Comparison of ENCODE assay signal across 9 mouse cellular contexts in the genomic region with DNA sequence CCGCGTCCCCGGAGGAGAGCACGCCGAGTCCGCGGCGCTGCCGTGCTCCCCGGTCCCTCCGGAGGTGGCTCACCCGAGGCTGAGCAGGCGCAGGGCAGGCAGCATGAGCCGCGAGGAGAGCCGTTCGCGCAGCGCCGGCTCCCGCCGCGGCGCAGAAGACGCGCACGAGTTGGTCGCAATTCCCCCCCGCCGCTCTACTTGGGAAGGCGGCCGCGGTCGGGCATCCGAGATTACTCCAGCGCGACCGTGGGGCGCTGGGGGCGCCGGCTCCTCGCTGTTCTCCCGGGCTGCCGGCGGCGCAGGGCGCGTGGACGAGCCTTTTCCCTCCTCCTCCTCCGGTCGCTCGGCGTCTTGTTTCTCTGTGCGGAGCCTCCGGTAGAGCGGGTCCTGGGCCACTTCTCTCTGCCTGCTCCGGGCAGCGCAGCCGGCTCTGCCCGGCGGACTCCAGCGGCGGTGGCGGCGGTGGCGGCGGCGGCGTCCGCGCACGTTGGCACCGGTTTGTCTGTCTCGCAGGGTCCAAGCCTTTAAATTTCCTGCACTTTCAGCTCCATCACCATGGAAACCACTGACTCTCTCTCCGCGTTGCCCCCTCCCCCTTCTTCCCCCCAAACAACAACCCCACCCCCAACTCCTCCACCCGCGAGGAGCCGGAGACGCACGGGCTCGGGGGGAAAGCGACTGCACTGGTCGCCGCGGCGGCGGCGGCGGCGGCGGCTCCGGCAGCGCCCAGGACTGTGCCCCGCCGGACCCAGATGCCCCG. TPM values are rescaled to one million over a fixed set of nuclear protein-coding genes. Genes with fewer than 3 reads are reported as not detected.
A peak's percentile ranks its signal among the peaks of the same experiment; 100 is the strongest.
DNase-seq lines count a peak whose midpoint lies in the region; ATAC-seq lines count a peak whose summit lies in the region.
"Had no signal": no experiment of that assay in that cellular context is flagged by ENCODE, and none has a peak within 500 bp of the region (broad histone marks: within the 10 kb centered on the region; RNA-seq: fewer than 3 reads in every experiment).

TSS of gene Nog (minus strand) at position 277 of the 760 bp plus-strand sequence.

- H3K27me3 ChIP-seq in limb, embryonic 11.5 days (ENCODE audit: control insufficient read depth, insufficient read depth, low read length) = peaks cover 19% of the 10 kb centered on the region
- H3K27me3 ChIP-seq in neural tube, embryonic 11.5 days (ENCODE audit: control insufficient read depth, insufficient read depth, low read length) = peaks cover 15% of the 10 kb centered on the region
- H3K27me3 ChIP-seq: CH12.LX had no signal

- WGBS in limb, embryonic 11.5 days = under 1% methylated on average over 56 of the region's 97 CpGs
- WGBS in neural tube, embryonic 11.5 days = under 1% methylated on average over 86 of the region's 97 CpGs

- peak within 1 kb of the TSS; percentile 55 for H3K4me3 ChIP-seq in limb, embryonic 11.5 days (ENCODE audit: low read depth, low read length)
- peak within 1 kb of the TSS; percentile 66 for H3K4me3 ChIP-seq in neural tube, embryonic 11.5 days (ENCODE audit: low read depth, low read length)

- H3K9me3 ChIP-seq in limb, embryonic 11.5 days (ENCODE audit: control insufficient read depth, low read length) = no peaks in the 10 kb centered on the region
- no peaks in the 10 kb centered on the region for H3K9me3 ChIP-seq in neural tube, embryonic 11.5 days (ENCODE audit: control insufficient read depth, low read length)

- peak; percentile 27; the same call in 1 of the 2 replicates for ATAC-seq in limb, embryonic 11.5 days (ENCODE audit: insufficient number of reproducible peaks, low FRiP score, low TSS enrichment, low read depth)
- ATAC-seq in neural tube, embryonic 11.5 days (ENCODE audit: insufficient read depth, low FRiP score, low TSS enrichment) = peak; percentile 50

- H3K9ac ChIP-seq in limb, embryonic 11.5 days (ENCODE audit: low read length) = peak within 1 kb of the TSS; percentile 56
- H3K9ac ChIP-seq in neural tube, embryonic 11.5 days (ENCODE audit: low read length) = peak within 1 kb of the TSS; percentile 66

- peak; percentile 6 for DNase-seq in cerebellum, adult 9-10 months
- DNase-seq in cerebellum, adult 11 months = no peak
- peak; percentile 26 to 64 for DNase-seq in cerebellum, postnatal 4 days (ENCODE audit: low spot score in 2 of 2)
- peak; percentile 23 for DNase-seq in gastrocnemius, postnatal 25 days
- peak; percentile 19 for DNase-seq in kidney, adult 9 months
- DNase-seq in limb, embryonic 11.5 days (ENCODE audit: low spot score) = peak; percentile 72
- peak; percentile 80 for DNase-seq in neural tube, embryonic 11.5 days (ENCODE audit: low spot score)
- peak; percentile 34 to 42 for DNase-seq in thymus, postnatal 36 days

- peak within 1 kb of the TSS; percentile 95 for H3K4me2 ChIP-seq in limb, embryonic 11.5 days (ENCODE audit: low read depth, severe bottlenecking)
- H3K4me2 ChIP-seq in neural tube, embryonic 11.5 days (ENCODE audit: low read depth) = peak within 1 kb of the TSS; percentile 69

- H3K4me1 ChIP-seq in limb, embryonic 11.5 days (ENCODE audit: control insufficient read depth, insufficient read depth, low read length) = peaks cover 9% of the 10 kb centered on the region
- peaks cover 12% of the 10 kb centered on the region for H3K4me1 ChIP-seq in neural tube, embryonic 11.5 days (ENCODE audit: control insufficient read depth, insufficient read depth, low read length)

- 0 out of 2 replicates have a peak within 1 kb of the TSS, but pooled peaks have one; percentile 14 for H3K27ac ChIP-seq in limb, embryonic 11.5 days (replicated peaks; ENCODE audit: low read depth, low read length)
- H3K27ac ChIP-seq in neural tube, embryonic 11.5 days (ENCODE audit: low read depth, low read length) = peak within 1 kb of the TSS; percentile 73

- no peaks in the 10 kb centered on the region for H3K36me3 ChIP-seq in limb, embryonic 11.5 days (ENCODE audit: control insufficient read depth, insufficient read depth, low read length)
- H3K36me3 ChIP-seq in neural tube, embryonic 11.5 days (ENCODE audit: control insufficient read depth, insufficient read depth, low read length) = no peaks in the 10 kb centered on the region

RNA-seq across cellular contexts. Expression of gene Nog, which starts in this region (rescaled TPM):
- 1 to 10 TPM; 1.6 TPM for total RNA-seq in gastrocnemius, postnatal 25 days (2021)
- 2.4 and 2.6 TPM in 2 replicates for polyA plus RNA-seq in limb, embryonic 11.5 days (2014; fragmentation: Nextera tagmentation; extraction: Ambion mirVana)
- 2.9 and 3.5 TPM in 2 replicates for polyA plus RNA-seq in neural tube, embryonic 11.5 days (2014; fragmentation: Nextera tagmentation; extraction: Ambion mirVana)
- total RNA-seq: CH12.LX had no signal
